Mouse (Mus musculus): Measurements from ENCODE around the gene Dnttip2.

Gene Dnttip2

GRCm38 (mm10) chr3:122333493-122333892, 59.3 kb downstream of the Dnttip2 start:
- no peak for DNase-seq

- DNase-seq = no peak
Observed at GRCm38 (mm10) chr3:122333902-122334301, 59.7 kb downstream of the Dnttip2 start.

DNA sequence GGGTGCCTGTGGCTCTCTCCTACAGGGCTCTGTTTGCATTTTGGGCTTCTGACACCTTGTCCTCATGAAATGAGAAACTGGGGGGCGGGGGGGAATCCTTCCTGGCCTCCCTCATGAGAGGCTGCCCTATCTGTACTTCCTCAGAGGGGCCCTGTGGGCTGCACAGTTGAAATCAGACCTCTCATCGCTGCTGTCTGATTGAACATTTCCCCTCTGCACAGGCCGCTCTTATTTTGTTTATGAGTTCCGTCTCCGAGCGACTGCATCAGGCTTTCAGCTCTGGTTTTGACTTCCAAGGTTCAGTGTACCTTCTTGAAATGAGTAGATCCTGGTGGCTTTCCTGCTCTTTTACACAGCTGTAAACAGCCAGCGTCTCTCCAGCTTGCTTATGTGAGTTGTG, 60.2 kb downstream of the Dnttip2 start:
- DNase-seq = no peak

Data from thymus, postnatal 14 days (tissue).